In genomic region chr13:60299076-60299475, GRCm38 (mm10) we compare ENCODE assay signal across 13 mouse cellular contexts.
A peak's percentile ranks its signal among the peaks of the same experiment; 100 is the strongest.
DNase-seq lines count a peak whose midpoint lies in the region; ATAC-seq lines count a peak whose summit lies in the region.
"Had no signal": no experiment of that assay in that cellular context is flagged by ENCODE, and none has a peak within 500 bp of the region (broad histone marks: within the 10 kb centered on the region; RNA-seq: fewer than 3 reads in every experiment).

No protein-coding gene starts in this region.

- H3K27me3 ChIP-seq in kidney, embryonic 16.5 days (ENCODE audit: insufficient read depth, low read length), result no peaks in the 10 kb centered on the region
- no peaks in the 10 kb centered on the region for H3K27me3 ChIP-seq in embryonic facial prominence, embryonic 14.5 days (replicated peaks; ENCODE audit: control insufficient read depth, insufficient read depth, low read length)
- H3K27me3 ChIP-seq: embryonic facial prominence, embryonic 15.5 days had no signal

- DNase-seq in kidney, adult 11 months, result no peak
- DNase-seq in MN1 (ENCODE audit: low spot score) (peak; percentile 25), adipocyte (ENCODE audit: low spot score) (peak; percentile 10)
- peak; percentile 77 for DNase-seq in embryonic facial prominence, embryonic 14.5 days (ENCODE audit: low spot score)
- no peak for DNase-seq in frontal cortex, postnatal 25 days (ENCODE audit: low spot score in 2 of 2)
- no peak for DNase-seq in urinary bladder, adult 2 months (ENCODE audit: low spot score)
- DNase-seq: cerebellum, adult 8-10 months; spleen, adult 18-20 months had no signal

- H3K36me3 ChIP-seq in kidney, embryonic 16.5 days (ENCODE audit: insufficient read depth, low read length), result no peaks in the 10 kb centered on the region
- no peaks in the 10 kb centered on the region for H3K36me3 ChIP-seq in embryonic facial prominence, embryonic 14.5 days (ENCODE audit: control insufficient read depth, insufficient read depth, low read length)
- H3K36me3 ChIP-seq: embryonic facial prominence, embryonic 15.5 days had no signal

- peaks cover 14% of the 10 kb centered on the region; the same call in 1 of the 2 replicates for H3K4me1 ChIP-seq in kidney, embryonic 16.5 days (ENCODE audit: insufficient read depth, low read length)
- peaks cover 37% of the 10 kb centered on the region for H3K4me1 ChIP-seq in embryonic facial prominence, embryonic 14.5 days (ENCODE audit: control insufficient read depth, insufficient read depth, low read length)

- 50% methylated on average over 5 of the region's 5 CpGs for WGBS in kidney, embryonic 16.5 days
- 26% methylated on average over 5 of the region's 5 CpGs for WGBS in embryonic facial prominence, embryonic 14.5 days

- H3K9ac ChIP-seq in kidney, embryonic 16.5 days (replicated peaks; ENCODE audit: low read length), result no peak overlapping the region
- H3K9ac ChIP-seq in embryonic facial prominence, embryonic 14.5 days (ENCODE audit: low read depth, low read length), result no peak overlapping the region
- H3K9ac ChIP-seq: embryonic facial prominence, embryonic 15.5 days; liver, embryonic 14.5 days had no signal

- no peak overlapping the region for H3K4me2 ChIP-seq in kidney, embryonic 16.5 days (replicated peaks; ENCODE audit: low read depth, low read length)
- no peak overlapping the region for H3K4me2 ChIP-seq in embryonic facial prominence, embryonic 14.5 days (ENCODE audit: low read depth, low read length)
- H3K4me2 ChIP-seq: embryonic facial prominence, embryonic 15.5 days had no signal

- ATAC-seq in kidney, embryonic 16.5 days (ENCODE audit: low FRiP score, low TSS enrichment), result no peak
- ATAC-seq in embryonic facial prominence, embryonic 14.5 days (ENCODE audit: low read depth), result no peak

- H3K9me3 ChIP-seq in kidney, embryonic 16.5 days (ENCODE audit: low read length), result no peaks in the 10 kb centered on the region
- H3K9me3 ChIP-seq in embryonic facial prominence, embryonic 14.5 days (ENCODE audit: control insufficient read depth, low read length), result no peaks in the 10 kb centered on the region
- H3K9me3 ChIP-seq: embryonic facial prominence, embryonic 15.5 days had no signal

- no peak overlapping the region for H3K4me3 ChIP-seq in kidney, embryonic 16.5 days (ENCODE audit: low read length)
- H3K4me3 ChIP-seq in embryonic facial prominence, embryonic 14.5 days (ENCODE audit: low read depth, low read length), result no peak overlapping the region
- H3K4me3 ChIP-seq: embryonic facial prominence, embryonic 15.5 days; left cerebral cortex, adult 2 months; myocyte had no signal

- H3K27ac ChIP-seq in kidney, embryonic 16.5 days (ENCODE audit: low read length), result peak overlapping the region; percentile 21; the same call in 1 of the 2 replicates
- peak overlapping the region; percentile 39 for H3K27ac ChIP-seq in embryonic facial prominence, embryonic 14.5 days (replicated peaks; ENCODE audit: low read depth, low read length)
- H3K27ac ChIP-seq: left cerebral cortex, adult 2 months; liver, embryonic 14.5 days had no signal

Comparison
In these comparisons a context has a peak if more than half of its experiments do, and no peak if none do; other contexts are left out.
1. DNase-seq: peak in MN1 (single experiment), adipocyte (single experiment) and embryonic facial prominence, embryonic 14.5 days (single experiment); none in kidney, adult 11 months (single experiment), frontal cortex, postnatal 25 days (0 of 2) and urinary bladder, adult 2 months (single experiment).